Mouse (Mus musculus) liver, embryonic 14.5 days (tissue): Measurements from ENCODE around the gene Hint2.

Source experiments
- CTCF ChIP-seq: IDR thresholded peaks from 2 replicates; pipeline ENCODE4 v1.5.1; 2016; ENCODE audit warnings: antibody characterized with exemption, low read depth, control low read depth
- EP300 ChIP-seq: IDR thresholded peaks from 2 replicates; pipeline ENCODE4 v1.6.1; 2016; ENCODE audit warnings: antibody characterized with exemption, low read depth

DNA sequence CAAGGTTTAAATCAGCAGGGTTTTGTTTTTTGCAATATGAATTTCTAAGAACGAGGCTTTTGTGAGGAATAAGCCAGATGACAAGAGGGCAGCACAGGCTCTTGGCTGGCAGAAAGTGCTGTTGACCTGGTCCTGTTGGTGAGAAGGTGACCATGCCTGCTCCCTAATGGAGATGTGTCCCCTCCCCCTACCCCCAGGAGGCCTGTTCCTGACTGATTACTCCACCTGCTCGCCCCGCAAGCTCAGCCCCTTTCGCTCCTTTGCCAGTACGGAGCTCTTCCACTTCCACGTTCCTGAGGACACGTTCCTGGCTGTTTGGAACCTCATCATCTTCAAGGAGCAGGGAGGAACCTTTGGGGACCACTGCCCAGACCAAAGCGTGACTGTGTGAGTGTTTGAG is 17.4 kb upstream of the Hint2 start:
- TF ChIP-seq CTCF (no peak), EP300 (no peak)
